Mouse (Mus musculus): ENCODE measurements at regions not wholly inside any gene's neighbourhood (a gene's known extent, or its start where the extent isn't known, plus 50 kb on each side); places are given as distances from the start of the nearest gene placed in this dataset.

DNA sequence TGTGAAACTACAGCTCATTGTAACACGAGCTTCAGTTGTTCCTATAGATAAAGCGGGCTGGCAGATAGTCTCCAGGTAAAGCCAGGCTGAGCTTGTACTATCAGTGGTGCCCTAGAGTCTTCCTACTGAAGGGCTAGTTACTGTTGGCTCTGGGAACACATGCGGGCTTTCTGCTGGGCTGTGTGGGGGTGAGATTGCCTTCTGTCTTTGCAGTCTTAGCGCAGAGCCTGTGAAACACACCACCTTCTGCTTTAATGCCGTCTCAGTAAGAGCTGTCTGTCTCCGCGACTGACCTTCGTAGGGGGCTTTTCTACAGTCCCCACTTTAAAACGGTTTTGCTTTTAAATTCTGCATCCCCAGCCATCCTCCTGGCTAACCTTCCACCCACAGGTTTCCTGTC lies 76.7 kb downstream of the Trim29 start:
- peak in 1 of 2 experiments; percentile 46 for DNase-seq (ENCODE audit: low spot score in 2 of 2)

DNA sequence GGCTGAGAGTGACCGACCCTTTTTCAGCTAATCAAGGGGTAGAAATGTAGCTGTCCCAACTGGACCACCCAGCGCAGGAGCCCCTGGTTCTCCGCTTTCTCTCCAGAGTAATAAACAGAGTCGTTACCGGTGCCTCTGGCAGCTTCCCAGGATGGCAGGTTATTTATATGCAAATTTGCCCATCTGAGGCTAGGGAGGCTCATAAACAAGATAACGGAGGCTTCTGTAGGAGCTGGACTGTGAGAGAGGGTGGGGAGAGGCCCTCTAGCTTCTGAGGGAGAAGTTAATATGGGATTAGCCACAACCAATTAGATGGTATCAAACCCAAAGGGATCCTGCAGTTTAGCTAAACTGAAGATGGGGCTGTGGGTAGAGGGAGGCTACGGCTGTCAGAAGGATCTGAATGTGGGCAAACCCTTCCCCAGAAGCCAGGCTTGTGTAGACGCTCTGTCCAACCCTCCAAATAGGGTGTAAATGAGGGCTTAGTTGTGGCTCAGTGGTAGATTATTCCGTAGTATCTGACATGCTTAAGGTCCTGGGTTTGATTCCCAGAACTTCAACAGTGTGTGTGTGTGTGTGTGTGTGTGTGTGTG lies 78.9 kb downstream of the Trim29 start:
- no peak for DNase-seq (ENCODE audit: low spot score in 2 of 2)

DNA sequence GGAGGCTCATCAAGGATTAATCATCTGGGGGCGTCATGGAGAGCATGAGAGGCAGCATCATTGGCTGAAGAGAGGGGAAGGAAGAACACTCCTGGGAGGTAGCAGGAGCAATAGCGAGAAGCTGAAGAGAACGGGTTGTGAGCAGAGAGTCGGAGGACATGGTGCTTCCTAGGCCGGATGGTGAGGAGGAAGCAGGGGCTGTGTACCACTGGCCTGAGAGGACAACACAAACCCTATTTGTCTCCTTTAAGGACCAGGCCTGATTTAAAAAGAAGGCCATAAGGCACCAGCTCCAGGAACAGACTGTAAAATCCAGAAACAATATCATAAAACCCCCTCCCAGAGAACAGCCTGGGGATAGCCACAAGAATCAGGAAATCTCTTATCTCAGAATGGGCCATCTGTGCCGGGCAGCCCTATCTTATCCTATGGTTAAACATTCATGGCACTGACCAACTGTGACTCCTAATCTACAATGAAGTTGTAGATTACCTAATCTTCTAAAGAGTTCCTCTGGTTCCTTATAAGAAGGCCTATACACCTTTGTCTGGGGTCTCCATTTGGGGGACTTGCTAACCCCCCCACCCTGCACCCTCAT lies 81.9 kb downstream of the Trim29 start:
- no peak for DNase-seq (ENCODE audit: low spot score in 2 of 2)

DNA sequence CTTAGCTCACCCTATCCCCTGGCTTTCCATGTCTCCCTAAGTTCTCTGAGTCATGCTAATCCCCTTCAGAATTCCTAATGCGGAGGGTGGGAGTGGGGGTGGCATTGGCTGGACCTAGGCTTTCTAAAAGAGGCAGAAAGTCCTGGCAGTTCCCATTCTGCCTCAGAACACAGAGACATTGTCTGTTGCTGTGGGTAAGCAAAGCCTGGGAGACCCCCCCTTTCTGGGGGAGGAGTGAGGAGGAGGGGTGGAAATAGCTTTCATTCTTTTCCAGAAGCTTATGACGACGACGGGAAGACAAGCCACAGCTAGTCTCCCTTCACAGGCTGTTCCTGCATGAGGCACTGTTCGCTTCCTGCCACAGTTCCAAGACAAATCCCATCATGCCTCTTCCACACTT lies 83.6 kb downstream of the Trim29 start:
- no peak for DNase-seq (ENCODE audit: low spot score in 2 of 2)

DNA sequence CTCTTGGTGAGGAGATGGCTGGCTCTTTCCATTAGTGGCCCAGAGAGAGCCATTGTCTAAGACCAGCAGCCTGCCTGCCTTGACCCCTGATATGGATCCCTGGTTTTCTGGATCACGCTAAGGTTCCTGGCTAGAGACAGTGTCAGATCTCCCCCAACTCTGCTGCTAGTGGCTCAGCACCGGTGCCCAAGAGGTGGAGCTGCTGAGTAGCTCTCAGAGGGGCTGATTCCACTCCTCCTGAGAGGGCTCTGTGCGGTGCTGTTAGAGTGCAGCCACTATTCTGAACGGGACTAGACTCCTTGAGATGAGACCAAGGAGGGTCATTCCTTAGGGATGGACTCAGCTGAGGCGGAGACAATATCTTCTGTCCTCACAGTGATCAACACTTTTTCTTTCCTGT lies 84.6 kb downstream of the Trim29 start:
- peak in 1 of 2 experiments; percentile 44 for DNase-seq (ENCODE audit: low spot score in 2 of 2)

DNA sequence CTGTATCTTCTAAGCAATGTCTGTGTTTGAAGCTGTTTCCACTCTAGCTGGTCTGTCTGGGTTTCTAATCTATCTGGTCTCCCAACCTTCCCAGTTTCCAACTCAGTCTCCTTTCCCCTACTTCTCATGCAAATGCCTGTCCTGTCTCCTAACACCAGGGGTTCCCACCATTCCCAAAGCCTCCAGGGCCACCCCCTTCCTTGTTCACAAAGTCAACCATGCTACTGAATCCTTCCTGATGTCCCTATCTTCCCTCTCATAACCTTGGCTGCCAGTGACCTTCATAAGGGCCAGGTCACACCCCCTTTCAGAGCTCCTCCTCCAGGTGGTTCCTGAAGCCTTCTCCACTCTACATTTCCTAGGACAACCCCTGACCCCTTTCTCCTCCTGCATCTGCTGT lies 85.9 kb downstream of the Trim29 start:
- no peak for DNase-seq (ENCODE audit: low spot score in 2 of 2)

DNA sequence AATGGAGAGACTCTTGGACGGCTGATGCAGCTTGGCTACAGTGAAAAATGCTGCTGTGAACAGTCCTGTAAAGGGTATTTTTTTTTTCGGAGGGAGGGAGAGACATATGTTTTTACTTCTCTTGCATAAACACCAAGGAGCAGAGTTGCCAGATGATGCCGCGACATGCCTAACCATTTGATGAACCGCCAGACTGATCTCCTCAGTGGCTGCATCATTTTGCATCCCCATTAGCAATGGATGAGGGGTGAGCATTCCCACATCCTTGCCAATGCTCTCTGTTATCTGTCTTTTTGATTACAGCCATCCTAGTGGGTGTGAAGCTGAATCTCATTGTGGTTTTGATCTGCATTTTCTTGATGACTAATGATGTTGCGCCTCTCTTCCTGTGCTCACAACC lies 97.8 kb downstream of the Trim29 start:
- no peak for DNase-seq (ENCODE audit: low spot score in 2 of 2)

DNA sequence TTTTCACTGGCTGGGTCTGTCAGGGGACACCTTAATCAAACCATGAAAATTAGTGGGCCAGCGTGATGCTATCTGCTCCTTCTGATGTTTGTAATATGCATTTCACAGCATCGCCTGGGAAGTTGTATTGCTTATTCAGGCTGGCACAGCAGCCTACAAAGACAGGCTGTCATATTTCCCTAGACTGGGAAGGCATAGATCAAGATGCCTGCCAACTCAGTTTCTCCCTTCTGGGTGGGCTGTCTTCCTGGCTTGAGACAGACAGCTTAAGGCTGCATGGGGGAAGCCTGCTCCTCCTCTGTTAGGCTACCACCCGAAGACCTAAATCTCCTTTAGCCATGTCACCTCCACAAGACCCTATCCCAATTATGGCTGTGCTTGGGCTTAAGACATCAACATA lies 101.8 kb downstream of the Trim29 start:
- no peak for DNase-seq (ENCODE audit: low spot score in 2 of 2)

DNA sequence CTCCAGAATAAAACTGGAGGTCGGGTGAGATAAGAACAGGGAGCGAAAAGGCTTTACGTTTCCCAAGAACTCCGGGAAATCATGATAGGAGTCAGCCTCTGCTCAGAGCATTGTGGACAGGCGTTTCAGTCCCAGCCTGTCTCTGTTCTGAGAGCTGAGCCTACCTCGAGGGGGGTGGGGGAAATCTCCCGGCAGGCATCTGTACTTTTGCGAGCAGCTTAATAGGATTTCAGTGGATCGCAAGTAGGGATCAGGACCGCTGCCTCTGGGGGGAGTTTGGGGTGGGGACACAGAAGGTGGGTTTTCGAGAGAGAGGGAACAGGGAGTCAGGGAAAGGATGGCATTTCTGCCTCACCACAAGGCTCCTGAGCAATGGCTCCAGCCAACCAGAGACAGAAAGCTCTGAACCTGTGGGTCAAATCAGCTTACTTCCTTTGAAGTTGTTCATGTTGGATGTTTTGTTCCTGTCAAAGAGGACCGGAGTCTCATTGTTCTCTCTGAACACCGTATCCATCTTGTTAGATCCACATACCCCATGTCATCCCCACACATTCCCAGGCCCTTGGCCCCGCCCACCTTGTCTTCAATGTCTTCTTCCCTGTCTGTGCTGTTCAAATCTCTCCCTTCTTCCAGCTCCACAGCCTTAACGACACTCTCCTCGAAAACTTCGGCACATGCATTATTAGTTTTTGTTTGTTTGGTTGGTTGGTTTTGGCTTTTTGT lies 109.5 kb downstream of the Trim29 start:
- DNase-seq (ENCODE audit: low spot score in 2 of 2), result no peak

DNA sequence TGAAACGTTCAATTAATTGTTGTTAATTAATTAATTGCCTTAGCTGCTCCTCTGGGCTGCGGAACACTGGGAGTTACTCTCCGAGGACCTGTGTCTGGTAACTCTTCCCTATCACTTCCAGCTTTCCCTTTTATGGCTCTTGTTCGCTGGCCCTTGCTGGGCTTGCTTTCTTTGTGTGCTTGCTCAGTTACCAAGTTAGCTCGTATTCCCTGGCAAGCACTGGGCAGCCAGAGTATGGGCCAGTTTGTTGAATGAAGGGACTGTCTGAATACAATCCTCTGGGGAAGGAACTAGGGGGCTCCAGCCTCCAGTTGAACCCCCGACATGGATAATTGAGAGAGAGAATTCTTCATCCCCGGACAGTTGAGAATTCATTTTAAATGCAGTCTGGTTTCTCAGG lies 116.4 kb downstream of the Trim29 start:
- DNase-seq (ENCODE audit: low spot score in 2 of 2), result no peak

DNA sequence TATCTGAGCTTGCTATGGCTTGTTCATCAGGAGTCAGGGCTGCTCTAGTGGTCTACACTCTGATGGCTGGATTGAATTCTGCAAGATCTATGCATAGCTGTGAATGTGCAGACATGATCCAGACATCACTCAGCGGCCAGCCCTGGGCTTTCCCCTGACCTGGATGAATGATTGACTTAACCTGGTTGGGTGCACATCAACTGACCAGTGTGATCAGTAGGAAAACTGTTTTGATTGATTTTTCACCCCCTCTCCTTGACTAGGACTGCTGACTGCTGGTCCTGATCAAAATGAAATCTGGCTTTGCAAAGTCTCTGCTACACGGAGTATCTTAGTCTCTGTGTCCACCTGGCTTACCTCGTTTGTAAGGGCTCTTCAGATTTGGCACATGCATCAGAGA lies 123.3 kb downstream of the Trim29 start:
- no peak for DNase-seq (ENCODE audit: low spot score in 2 of 2)

DNA sequence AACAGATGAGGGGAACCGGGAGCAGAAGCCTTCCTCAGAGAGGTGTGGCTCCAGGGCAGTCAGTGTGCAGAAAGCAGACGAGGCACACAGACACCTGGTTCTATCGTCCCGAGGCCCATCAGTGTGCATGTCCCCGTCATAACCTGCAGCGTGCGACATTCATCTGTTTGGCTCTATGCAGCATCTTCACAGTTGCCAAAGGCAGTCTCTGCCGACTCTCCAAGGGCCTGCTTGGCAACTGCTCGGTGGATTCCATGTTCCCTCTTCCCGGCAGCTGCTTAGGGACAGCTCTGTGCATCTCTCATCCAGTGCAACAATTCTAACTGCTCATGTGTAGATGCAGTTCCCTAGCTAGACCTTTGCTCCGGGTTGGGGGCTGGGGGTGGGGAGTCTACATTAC lies 127.8 kb downstream of the Trim29 start:
- DNase-seq (ENCODE audit: low spot score in 2 of 2), result no peak

DNA sequence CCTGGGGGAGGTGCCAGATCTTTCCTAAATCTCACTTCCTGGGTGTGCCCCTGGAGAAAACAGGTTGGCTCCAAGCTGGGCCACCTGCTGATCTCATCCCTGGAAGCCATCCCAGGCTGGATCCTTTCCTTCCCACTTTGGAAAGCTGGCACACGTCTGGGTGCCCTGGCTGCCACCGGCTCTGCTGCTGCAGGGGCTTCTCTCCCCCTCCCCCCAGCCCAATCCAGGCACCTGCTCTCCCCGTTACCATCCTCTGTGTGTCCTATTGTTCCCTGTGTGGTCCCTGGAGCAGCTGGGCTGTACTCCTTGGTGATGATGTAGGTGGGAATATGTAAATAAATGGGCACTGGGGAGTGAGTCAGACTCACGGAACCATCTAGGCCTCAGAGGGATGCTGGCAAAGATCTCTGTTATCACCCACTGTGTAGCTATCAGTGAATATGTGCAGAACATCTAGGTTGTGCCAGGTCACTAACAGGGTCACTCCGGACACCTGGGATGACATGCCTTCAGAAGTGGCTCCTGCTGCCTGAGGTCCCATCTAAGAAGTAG lies 130.4 kb downstream of the Trim29 start:
- DNase-seq (ENCODE audit: low spot score in 2 of 2), result no peak

DNA sequence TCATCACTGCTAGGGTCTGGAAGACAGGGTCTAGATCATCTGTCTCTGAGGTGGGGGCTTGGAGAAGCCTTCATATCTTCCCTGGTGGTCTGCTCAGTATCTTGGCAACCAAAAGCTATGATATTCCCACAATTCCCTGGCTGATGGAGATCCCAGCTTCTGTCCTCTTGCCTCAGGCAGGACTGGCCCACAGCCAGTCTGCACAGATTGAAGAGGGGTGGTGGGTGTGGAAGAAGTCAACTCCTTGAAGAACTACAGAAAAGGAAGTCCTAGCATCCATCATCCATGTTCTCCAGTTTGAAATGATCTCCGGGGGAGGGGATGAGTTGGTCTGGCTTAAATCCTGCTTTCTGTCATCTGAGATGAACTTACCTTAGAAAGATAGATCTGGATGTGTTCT lies 134.8 kb downstream of the Trim29 start:
- DNase-seq (ENCODE audit: low spot score in 2 of 2), result no peak

DNA sequence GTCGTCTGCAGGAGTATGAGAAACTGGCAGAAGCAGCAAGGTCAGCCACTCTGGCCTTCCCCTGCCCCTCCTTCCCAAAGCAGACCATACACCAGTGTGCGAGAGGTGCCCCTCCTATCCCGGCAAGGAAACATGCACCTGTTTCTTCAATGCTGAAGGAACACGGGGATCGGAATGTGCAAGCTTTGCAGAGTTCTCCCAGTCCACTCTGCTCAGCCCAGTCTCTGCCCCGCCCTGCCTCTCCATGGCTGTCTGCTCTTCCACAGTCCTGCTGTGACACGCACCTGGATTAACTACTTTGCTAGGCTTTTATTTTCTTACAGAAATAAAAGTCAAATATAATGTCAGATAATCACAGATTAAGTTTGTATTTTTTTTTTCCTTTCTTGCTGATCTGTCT lies 136.7 kb downstream of the Trim29 start:
- DNase-seq (ENCODE audit: low spot score in 2 of 2), result no peak

DNA sequence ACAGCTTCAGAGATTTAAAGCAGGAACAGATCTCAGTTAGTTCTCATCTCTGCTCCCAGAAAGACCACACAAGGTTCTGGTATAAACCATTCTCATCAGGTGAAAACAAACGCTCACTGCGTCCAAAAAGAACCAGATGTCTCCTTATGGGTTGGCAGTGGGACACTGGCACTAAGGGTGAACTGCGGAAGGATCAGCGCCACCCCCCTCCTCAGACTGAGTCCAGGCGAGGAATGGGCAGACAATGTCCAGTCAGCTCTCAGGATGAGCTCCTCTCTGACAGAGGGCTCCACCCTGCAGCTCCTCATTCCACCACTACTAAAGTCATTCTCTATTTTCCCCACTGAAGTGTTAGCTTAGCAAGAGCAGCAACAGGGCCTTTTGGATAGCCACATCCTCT lies 138.3 kb downstream of the Trim29 start:
- DNase-seq (ENCODE audit: low spot score in 2 of 2), result no peak

DNA sequence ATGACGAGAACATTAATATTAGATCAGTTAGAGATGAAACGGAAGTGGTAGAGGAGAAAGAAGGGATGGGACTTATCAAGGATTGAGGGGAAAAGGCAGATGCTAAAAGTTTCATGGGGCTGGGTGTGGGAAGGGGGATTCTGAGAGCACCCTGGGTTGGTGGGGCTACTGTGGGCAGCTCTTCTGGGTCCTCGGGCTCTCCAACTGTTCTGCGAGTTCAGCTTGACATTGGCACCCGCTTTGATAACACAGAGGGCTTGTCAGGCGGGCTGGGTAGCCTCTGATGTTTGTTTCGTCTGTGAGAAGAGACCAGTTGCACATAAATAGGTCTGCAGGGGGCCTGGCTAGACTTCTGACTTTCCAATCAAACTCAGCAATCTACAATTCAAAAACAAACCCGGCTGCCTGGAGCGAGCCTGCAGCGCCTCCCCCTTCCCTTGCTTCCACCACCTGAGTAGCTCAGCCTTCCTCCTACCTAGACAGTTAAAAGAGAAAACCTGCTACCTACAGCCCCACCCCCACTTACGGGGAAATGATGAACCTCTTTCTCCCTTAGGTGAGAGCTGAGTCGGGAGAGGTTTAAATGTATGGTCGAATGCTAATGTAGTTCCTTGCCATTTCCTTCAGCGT lies 143.4 kb downstream of the Trim29 start:
- DNase-seq (ENCODE audit: low spot score in 2 of 2), result no peak

DNA sequence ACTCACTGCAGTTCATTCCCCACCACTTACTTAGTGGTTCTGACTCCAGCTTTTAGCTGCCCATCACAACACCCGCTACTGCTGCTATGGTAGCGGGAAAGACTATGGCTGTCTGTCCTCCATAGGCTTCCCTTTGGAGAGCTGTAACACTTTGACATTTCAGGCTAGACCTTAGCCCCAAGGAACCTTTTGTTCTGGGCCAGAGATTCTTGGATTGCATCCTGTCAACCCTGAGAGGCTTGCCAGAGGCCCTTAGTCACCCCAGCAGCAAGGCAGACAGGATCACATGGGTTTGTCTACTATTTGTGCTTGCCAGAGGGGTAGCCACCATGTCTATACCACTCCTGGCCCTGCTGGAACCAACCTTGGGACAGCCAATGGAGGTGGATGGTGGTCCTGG lies 147.1 kb downstream of the Trim29 start:
- no peak for DNase-seq (ENCODE audit: low spot score in 2 of 2)

DNA sequence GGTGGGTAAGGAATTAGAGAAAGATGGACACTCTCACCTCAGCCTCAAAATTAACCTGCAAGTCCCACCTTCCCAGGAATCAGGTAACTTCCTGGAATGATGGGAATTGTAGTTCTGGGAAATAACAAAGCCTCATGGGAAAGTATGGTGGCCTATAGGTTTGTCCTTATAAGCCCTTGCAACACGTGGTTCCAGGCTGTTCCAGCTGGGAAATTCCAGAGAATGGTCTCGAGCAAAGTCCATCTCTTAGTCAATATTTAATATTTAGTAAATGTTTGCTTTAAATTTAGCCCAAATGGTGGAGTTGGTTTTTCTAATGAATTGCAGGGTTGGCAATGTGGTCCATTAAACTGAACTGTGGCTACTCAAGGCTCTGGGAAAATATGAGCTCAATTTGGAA lies 150.5 kb downstream of the Trim29 start:
- DNase-seq (ENCODE audit: low spot score in 2 of 2), result no peak

DNA sequence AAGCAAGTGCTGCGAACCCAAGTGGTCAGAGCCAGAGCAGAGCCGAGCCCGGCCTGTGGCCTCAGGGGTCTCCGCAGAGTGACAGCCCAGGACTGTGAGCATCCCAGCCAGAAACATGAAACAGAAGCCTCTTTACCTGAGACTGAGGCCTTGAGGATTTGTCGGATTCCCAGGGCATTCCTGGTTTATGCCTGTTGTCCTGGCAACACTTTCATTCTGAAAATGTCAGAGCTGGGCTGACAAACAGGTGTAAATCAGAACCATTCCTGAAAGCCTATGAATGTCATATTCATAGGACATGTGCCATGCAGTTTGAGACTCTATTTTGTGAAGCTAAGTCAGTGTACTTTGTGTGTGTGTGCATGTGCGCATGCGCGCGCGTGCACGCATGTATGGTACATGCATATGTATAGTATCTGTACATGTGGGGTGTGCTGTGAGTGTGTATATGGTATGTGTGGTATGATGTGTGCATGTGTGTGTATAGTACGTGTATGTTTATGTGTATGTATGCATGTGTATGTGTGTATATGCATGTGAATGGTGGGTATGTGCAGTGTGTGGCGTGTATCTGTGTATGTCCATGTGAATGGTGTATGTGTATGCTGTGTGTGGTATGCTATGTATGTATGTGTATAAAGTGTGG lies 152.9 kb downstream of the Trim29 start:
- no peak for DNase-seq (ENCODE audit: low spot score in 2 of 2)

DNA sequence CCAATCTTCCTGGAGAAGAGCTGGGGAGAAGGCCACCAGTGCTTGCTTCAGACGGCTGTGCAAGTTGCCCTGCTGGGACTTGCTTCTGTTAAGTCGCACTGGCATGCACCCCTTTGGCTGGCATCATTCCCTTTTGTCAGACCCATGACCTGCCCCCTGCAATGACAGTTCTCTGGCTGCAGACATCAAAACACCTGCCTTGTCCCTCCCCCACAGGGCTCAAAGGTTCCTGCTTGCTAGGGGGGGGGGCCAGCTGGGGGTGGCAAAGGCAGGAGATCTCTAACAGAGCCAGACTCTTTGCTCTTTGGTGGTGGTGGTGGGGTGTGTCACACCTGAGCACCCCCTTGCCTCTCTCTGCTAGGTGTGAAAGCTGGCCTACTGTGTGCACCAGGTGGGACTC lies 154.5 kb downstream of the Trim29 start:
- no peak for DNase-seq (ENCODE audit: low spot score in 2 of 2)

DNA sequence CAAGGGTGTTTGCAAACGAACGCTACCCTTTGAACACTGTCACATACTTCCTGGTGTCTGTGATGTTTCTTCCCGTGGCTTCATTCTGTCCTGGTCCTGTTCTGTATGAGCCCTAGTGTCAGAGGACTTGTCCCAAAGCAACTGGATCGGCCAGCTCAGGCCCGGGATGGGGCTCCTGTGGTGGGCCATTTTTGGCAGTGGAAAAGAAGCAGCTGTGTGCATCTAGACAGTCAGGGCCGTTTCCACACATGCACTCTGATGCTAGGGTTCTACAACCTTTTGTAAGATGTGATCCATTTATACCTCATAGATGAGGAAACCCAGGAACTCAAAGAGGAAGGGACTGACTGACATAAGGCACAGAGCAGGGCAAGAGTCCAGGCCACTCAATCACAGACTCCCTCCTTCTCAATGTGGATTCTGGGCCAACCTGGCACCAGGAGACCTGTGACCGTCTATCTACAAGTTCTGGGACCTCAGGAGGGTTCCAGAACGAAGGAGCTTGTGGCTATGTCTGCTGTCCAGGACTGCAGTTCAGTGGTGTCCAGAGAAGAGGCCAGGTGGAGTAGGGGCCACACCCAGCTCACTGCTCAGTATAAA lies 155.2 kb downstream of the Trim29 start:
- no peak for DNase-seq (ENCODE audit: low spot score in 2 of 2)

Measured in right cerebral cortex, postnatal 10 days (tissue).